Mouse (Mus musculus) hindbrain, embryonic 16.5 days (tissue): Measurements from ENCODE around the gene Ltbr. TPM values are rescaled to one million over a fixed set of nuclear protein-coding genes. Genes with fewer than 3 reads are reported as not detected.

Source experiments
- ATAC-seq: fragments of 200-750 bp; cut with Nextera tagmentation; 2 replicates; pipeline ENCODE4 v1.8.0; 2017; ENCODE audit warnings: moderate TSS enrichment, moderate library complexity
- H3K27ac ChIP-seq: fragments of 300-500 bp; sonication (generic); 2 replicates; pipeline ENCODE4 v1.5.1; 2014; ENCODE audit warnings: low read depth, mild to moderate bottlenecking, control low read depth, low read length, moderate library complexity
- H3K27me3 ChIP-seq: fragments of 300-500 bp; sonication (generic); replicated peaks from 2 replicates; pipeline ENCODE4 v1.6.1; 2014; ENCODE audit warnings: low read length; ENCODE audit not compliant: control insufficient read depth, insufficient read depth
- H3K36me3 ChIP-seq: fragments of 300-500 bp; sonication (generic); 2 replicates; pipeline ENCODE4 v1.6.1; 2014; ENCODE audit warnings: mild to moderate bottlenecking, low read length, moderate library complexity, mixed read lengths; ENCODE audit not compliant: control insufficient read depth, insufficient read depth
- H3K4me1 ChIP-seq: fragments of 300-500 bp; sonication (generic); 2 replicates; pipeline ENCODE4 v1.6.1; 2014; ENCODE audit warnings: low read depth, low read length; ENCODE audit not compliant: control insufficient read depth, insufficient read depth
- H3K4me2 ChIP-seq: fragments of 300-500 bp; sonication (generic); 2 replicates; pipeline ENCODE4 v1.6.1; 2014; ENCODE audit warnings: mild to moderate bottlenecking, low read length, control low read depth, moderate library complexity
- H3K4me3 ChIP-seq: fragments of 300-500 bp; sonication (generic); 2 replicates; pipeline ENCODE4 v1.5.1; 2014; ENCODE audit warnings: mild to moderate bottlenecking, low read length, control low read depth, moderate library complexity
- H3K9ac ChIP-seq: fragments of 300-500 bp; sonication (generic); 2 replicates; pipeline ENCODE4 v1.6.1; 2014; ENCODE audit warnings: low read depth, mild to moderate bottlenecking, control low read depth, low read length, moderate library complexity
- H3K9me3 ChIP-seq: fragments of 300-500 bp; sonication (generic); 2 replicates; pipeline ENCODE4 v1.6.1; 2014; ENCODE audit warnings: mild to moderate bottlenecking, low read length, moderate library complexity; ENCODE audit not compliant: control insufficient read depth
- WGBS: fragments of 180-500 bp; shearing (Covaris S2); extraction: QIAGEN DNeasy Blood & Tissue Kit; methylation state at CpG from one replicate; pipeline ENCODE4 v1.1.7; 2014; 5-methylcytosine and 5-hydroxymethylcytosine counted together
- polyA plus RNA-seq: library from polyadenylated mRNA; unstranded; fragments of >200 nt; fragmentation: Nextera tagmentation; extraction: Ambion mirVana; gene quantifications from 2 replicates; pipeline ENCODE4 v1.2.1, GENCODE M21; 2015

The Ltbr gene
- polyA plus RNA-seq, 1 experiment from 2014 or later: 16.4 TPM

GRCm38 (mm10) chr6:125321114-125321855 lies 7.6 kb upstream of the Ltbr start:
- H3K4me2 ChIP-seq: no peak overlapping the region
- 9% methylated on average over 26 of the region's 26 CpGs for WGBS
- no peaks in the 10 kb centered on the region for H3K4me1 ChIP-seq
- no peak overlapping the region for H3K4me3 ChIP-seq
- no peaks in the 10 kb centered on the region for H3K36me3 ChIP-seq
- no peak overlapping the region for H3K27ac ChIP-seq
- no peak for ATAC-seq
- H3K27me3 ChIP-seq: peaks cover 13% of the 10 kb centered on the region
- H3K9me3 ChIP-seq: no peaks in the 10 kb centered on the region
- no peak overlapping the region for H3K9ac ChIP-seq

GRCm38 (mm10) chr6:125320323-125320722 lies 6.6 kb upstream of the Ltbr start, which contains the start of gene Scnn1a:
Scnn1a (plus strand) TSS chr6:125320659.
- WGBS: 83% methylated on average over 1 of the region's 1 CpGs

GRCm38 (mm10) chr6:125319919-125320296 lies 6.2 kb upstream of the Ltbr start:
- Histone ChIP-seq H3K4me1 (no peaks in the 10 kb centered on the region), H3K4me2 (no peak overlapping the region), H3K27me3 (peaks cover 13% of the 10 kb centered on the region), H3K36me3 (no peaks in the 10 kb centered on the region), H3K4me3 (no peak overlapping the region), H3K9ac (no peak overlapping the region), H3K9me3 (no peaks in the 10 kb centered on the region), H3K27ac (no peak overlapping the region)
- ATAC-seq: no peak

More at GRCm38 (mm10) chr6:125320323-125320722, 6.6 kb upstream of the Ltbr start, which contains the start of gene Scnn1a:
- Histone ChIP-seq H3K4me1 (no peaks in the 10 kb centered on the region), H3K4me2 (no peak within 1 kb of the TSS), H3K9ac (no peak within 1 kb of the TSS), H3K27ac (no peak within 1 kb of the TSS), H3K27me3 (peaks cover 13% of the 10 kb centered on the region), H3K9me3 (no peaks in the 10 kb centered on the region), H3K36me3 (no peaks in the 10 kb centered on the region), H3K4me3 (no peak within 1 kb of the TSS)
- no peak for ATAC-seq

- Histone ChIP-seq H3K36me3 (no peaks in the 10 kb centered on the region), H3K27ac (no peak overlapping the region), H3K4me2 (no peak overlapping the region), H3K4me1 (peaks cover 2% of the 10 kb centered on the region; the same call in 1 of the 2 replicates), H3K4me3 (no peak overlapping the region), H3K9me3 (no peaks in the 10 kb centered on the region), H3K9ac (no peak overlapping the region), H3K27me3 (peaks cover 13% of the 10 kb centered on the region)
- no peak for ATAC-seq
- 74% methylated on average over 15 of the region's 15 CpGs for WGBS
Observed at GRCm38 (mm10) chr6:125318981-125319918, 5.6 kb upstream of the Ltbr start.

- Histone ChIP-seq H3K4me2 (no peak overlapping the region), H3K27me3 (peaks cover 13% of the 10 kb centered on the region), H3K4me1 (peaks cover 14% of the 10 kb centered on the region; the same call in 1 of the 2 replicates), H3K9me3 (no peaks in the 10 kb centered on the region), H3K36me3 (no peaks in the 10 kb centered on the region), H3K4me3 (no peak overlapping the region), H3K27ac (no peak overlapping the region), H3K9ac (no peak overlapping the region)
- no peak for ATAC-seq
- 59% methylated on average over 7 of the region's 7 CpGs for WGBS
Observed at GRCm38 (mm10) chr6:125317077-125317476, 3.4 kb upstream of the Ltbr start.

- H3K4me3 ChIP-seq: no peak overlapping the region
- H3K36me3 ChIP-seq: no peaks in the 10 kb centered on the region
- H3K27me3 ChIP-seq: no peaks in the 10 kb centered on the region
- peaks cover 14% of the 10 kb centered on the region; the same call in 1 of the 2 replicates for H3K4me1 ChIP-seq
- H3K9me3 ChIP-seq: no peaks in the 10 kb centered on the region
- 76% methylated on average over 6 of the region's 6 CpGs for WGBS
- no peak overlapping the region for H3K27ac ChIP-seq
- no peak overlapping the region for H3K4me2 ChIP-seq
- no peak for ATAC-seq
- no peak overlapping the region for H3K9ac ChIP-seq
Observed at GRCm38 (mm10) chr6:125314746-125315145, 1.1 kb upstream of the Ltbr start.

GRCm38 (mm10) chr6:125314231-125314563 lies 512 bp upstream of the Ltbr start:
- 46% methylated on average over 7 of the region's 7 CpGs for WGBS
- no peak overlapping the region for H3K27ac ChIP-seq
- H3K4me1 ChIP-seq: peaks cover 14% of the 10 kb centered on the region; the same call in 1 of the 2 replicates
- no peaks in the 10 kb centered on the region for H3K36me3 ChIP-seq
- H3K27me3 ChIP-seq: no peaks in the 10 kb centered on the region
- peak overlapping the region; percentile 37; the same call in 1 of the 2 replicates for H3K4me3 ChIP-seq
- H3K9ac ChIP-seq: peak overlapping the region; percentile 65
- peak overlapping the region; percentile 56 for H3K4me2 ChIP-seq
- H3K9me3 ChIP-seq: no peaks in the 10 kb centered on the region
- ATAC-seq: peak; percentile 42

- Histone ChIP-seq H3K9me3 (no peaks in the 10 kb centered on the region), H3K36me3 (no peaks in the 10 kb centered on the region), H3K9ac (peak overlapping the region; percentile 65), H3K4me2 (peak overlapping the region; percentile 56), H3K4me1 (peaks cover 14% of the 10 kb centered on the region; the same call in 1 of the 2 replicates), H3K27me3 (no peaks in the 10 kb centered on the region), H3K4me3 (peak overlapping the region; percentile 37), H3K27ac (no peak overlapping the region)
- 68% methylated on average over 22 of the region's 22 CpGs for WGBS
- no peak for ATAC-seq
Observed at GRCm38 (mm10) chr6:125312581-125313355, 917 bp downstream of the Ltbr start.
